Mouse (Mus musculus): ENCODE measurements around the gene Ascl1. TPM values are rescaled to one million over a fixed set of nuclear protein-coding genes. Genes with fewer than 3 reads are reported as not detected.

Ascl1 gene
- polyA plus RNA-seq, 1 experiment, result not detected

- Histone ChIP-seq H3K4me1 (ENCODE audit: control insufficient read depth, insufficient read depth, low read length) (no peaks in the 10 kb centered on the region), H3K4me3 (ENCODE audit: insufficient read depth, low read length) (no peak overlapping the region), H3K27ac (ENCODE audit: insufficient read depth, low read length) (no peak overlapping the region)
- TF ChIP-seq POLR2A (IDR thresholded peaks at IDR 0.05; ENCODE audit: low read depth, low read length) (no peak), CTCF (IDR thresholded peaks at IDR 0.05; ENCODE audit: borderline replicate concordance, insufficient read depth, low read length) (no peak)
Measured at GRCm38 (mm10) chr10:87447754-87448095, 45.7 kb downstream of the Ascl1 start.

DNA sequence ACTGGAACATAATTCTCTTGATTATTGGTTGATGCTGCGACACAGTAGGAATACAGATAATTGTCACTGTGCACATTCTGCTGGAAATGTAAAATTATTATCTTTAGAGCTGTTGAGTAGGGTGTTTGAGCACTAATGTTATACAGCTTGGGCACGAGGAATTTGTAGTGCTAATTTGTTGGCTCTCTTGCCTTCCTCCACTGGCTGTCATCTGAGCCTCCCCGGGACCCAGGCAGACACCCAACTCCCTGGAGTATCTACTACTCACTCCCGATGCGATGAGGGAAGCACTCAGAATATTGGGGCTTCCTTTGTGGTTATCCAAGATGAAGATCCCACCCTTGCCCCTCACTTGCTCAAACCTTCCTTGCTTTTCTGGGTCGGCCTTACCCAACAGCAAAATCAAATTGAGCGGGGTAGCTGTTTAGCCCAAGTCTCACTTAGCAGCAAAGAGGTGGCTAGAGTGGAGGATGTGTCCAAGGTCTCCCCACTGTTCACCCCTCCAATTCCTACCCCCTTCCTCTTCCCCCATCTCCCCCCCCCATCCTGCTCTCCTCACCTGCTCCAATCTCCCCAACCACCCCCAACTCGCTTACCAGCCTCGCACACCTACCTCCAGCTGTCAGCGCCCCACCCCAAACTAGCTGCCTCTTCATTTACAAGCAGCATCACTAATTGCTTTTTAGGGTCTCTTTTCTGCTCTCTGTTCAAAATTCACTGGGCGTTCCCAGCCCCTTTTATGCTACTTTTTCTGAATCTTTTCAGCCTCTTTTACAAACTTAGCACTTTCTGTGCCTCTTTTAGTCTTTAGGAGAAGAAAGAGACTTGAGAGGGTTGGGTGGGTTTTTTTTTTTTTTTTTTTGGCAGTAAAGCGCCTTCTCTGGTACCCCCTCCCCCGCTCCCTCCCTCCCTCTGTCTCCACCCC lies 46.4 kb downstream of the Ascl1 start:
- Histone ChIP-seq H3K4me3 (ENCODE audit: insufficient read depth, low read length) (no peak overlapping the region), H3K4me1 (ENCODE audit: control insufficient read depth, insufficient read depth, low read length) (no peaks in the 10 kb centered on the region), H3K27ac (ENCODE audit: insufficient read depth, low read length) (no peak overlapping the region)
- no peak for TF ChIP-seq POLR2A (IDR thresholded peaks at IDR 0.05; ENCODE audit: low read depth, low read length)
- no peak for TF ChIP-seq CTCF (IDR thresholded peaks at IDR 0.05; ENCODE audit: borderline replicate concordance, insufficient read depth, low read length)

- Histone ChIP-seq H3K4me3 (ENCODE audit: insufficient read depth, low read length) (no peak overlapping the region), H3K27ac (ENCODE audit: insufficient read depth, low read length) (no peak overlapping the region), H3K4me1 (ENCODE audit: control insufficient read depth, insufficient read depth, low read length) (no peaks in the 10 kb centered on the region)
- TF ChIP-seq CTCF (IDR thresholded peaks at IDR 0.05; ENCODE audit: borderline replicate concordance, insufficient read depth, low read length) (no peak), POLR2A (IDR thresholded peaks at IDR 0.05; ENCODE audit: low read depth, low read length) (no peak)
Measured at GRCm38 (mm10) chr10:87446139-87446828, 47.2 kb downstream of the Ascl1 start.

Other genes starting within 250 kb of the Ascl1 start
- not detected in 2 replicates for gene Pah, start 28.1 kb upstream of the Ascl1 start, polyA plus RNA-seq (2011; ENCODE audit: insufficient read length, low read depth, missing spikeins)

All from embryonic fibroblast, embryonic 13.5 days (primary cell).